Mouse (Mus musculus) midbrain, embryonic 10.5 days (tissue): ENCODE data around the gene Mrps6. TPM values are rescaled to one million over a fixed set of nuclear protein-coding genes. Genes with fewer than 3 reads are reported as not detected.

Experiments
- polyA plus RNA-seq: library from polyadenylated mRNA; unstranded; fragments of >200 nt; fragmentation: Nextera tagmentation; extraction: Ambion mirVana; gene quantifications from 2 replicates; pipeline ENCODE4 v1.2.1, GENCODE M21; 2016

The Mrps6 gene
- polyA plus RNA-seq, 1 experiment from 2014 or later = 133 TPM

Other genes with a start within 250 kb of the Mrps6 start
- gene Gm49711, start within 50 bp of the Mrps6 start, polyA plus RNA-seq = 0.11 TPM in 1 of 2 replicates, not detected in the other
- 10.0 and 10.5 TPM in 2 replicates for gene Slc5a3, start 52 bp downstream of the Mrps6 start, polyA plus RNA-seq
- 0.23 and 0.29 TPM in 2 replicates for gene Kcne2, start 234.1 kb downstream of the Mrps6 start, polyA plus RNA-seq
- 126 and 133 TPM in 2 replicates for gene Smim11, start 243.0 kb downstream of the Mrps6 start, polyA plus RNA-seq